Mouse (Mus musculus) heart, embryonic 16.5 days (tissue): ENCODE measurements at regions not wholly inside any gene's neighbourhood (a gene's known extent, or its start where the extent isn't known, plus 50 kb on each side); places are given as distances from the start of the nearest gene placed in this dataset. TPM values are rescaled to one million over a fixed set of nuclear protein-coding genes. Genes with fewer than 3 reads are reported as not detected.

Experiments used
- ATAC-seq: fragments of 200-750 bp; cut with Nextera tagmentation; replicated peaks from 2 replicates; pipeline ENCODE4 v1.8.0; 2017; ENCODE audit warnings: moderate number of reproducible peaks; ENCODE audit not compliant: insufficient read depth, low FRiP score; ENCODE audit errors: extremely low read depth
- H3K27ac ChIP-seq: fragments of 300-500 bp; sonication (generic); 2 replicates; pipeline ENCODE4 v1.5.1; 2014; ENCODE audit warnings: mild to moderate bottlenecking, low read length, control low read depth, moderate library complexity
- H3K27me3 ChIP-seq: fragments of 300-500 bp; sonication (generic); 2 replicates; pipeline ENCODE4 v1.6.1; 2014; ENCODE audit warnings: low read length, mixed read lengths; ENCODE audit not compliant: control insufficient read depth, insufficient read depth
- H3K36me3 ChIP-seq: fragments of 300-500 bp; sonication (generic); 2 replicates; pipeline ENCODE4 v1.6.1; 2014; ENCODE audit not compliant: control insufficient read depth, insufficient read depth
- H3K4me1 ChIP-seq: fragments of 300-500 bp; sonication (generic); 2 replicates; pipeline ENCODE4 v1.6.1; 2014; ENCODE audit warnings: low read length, mixed read lengths; ENCODE audit not compliant: control insufficient read depth, insufficient read depth
- H3K4me2 ChIP-seq: fragments of 300-500 bp; sonication (generic); 2 replicates; pipeline ENCODE4 v1.6.1; 2014; ENCODE audit warnings: low read depth, mild to moderate bottlenecking, control low read depth, low read length
- H3K4me3 ChIP-seq: fragments of 300-500 bp; sonication (generic); 2 replicates; pipeline ENCODE4 v1.5.1; 2014; ENCODE audit warnings: mild to moderate bottlenecking, control low read depth, low read length
- H3K9ac ChIP-seq: fragments of 300-500 bp; sonication (generic); 2 replicates; pipeline ENCODE4 v1.6.1; 2014; ENCODE audit warnings: low read length, control low read depth
- H3K9me3 ChIP-seq: fragments of 300-500 bp; sonication (generic); replicated peaks from 2 replicates; pipeline ENCODE4 v1.6.1; 2016; ENCODE audit warnings: low read length; ENCODE audit not compliant: control insufficient read depth
- WGBS: fragments of 180-500 bp; shearing (Covaris S2); extraction: QIAGEN DNeasy Blood & Tissue Kit; methylation state at CpG from one replicate; pipeline ENCODE4 v1.1.7; 2014; 5-methylcytosine and 5-hydroxymethylcytosine counted together
- microRNA-seq: library from miRNA; unstranded; fragments of <30 nt; microRNA quantifications from one replicate; pipeline ENCODE4, GENCODE M21; 2017

GRCm38 (mm10) chr17:27257345-27257744 is 53.1 kb upstream of the Lemd2 start:
- Histone ChIP-seq H3K4me1 (no peaks in the 10 kb centered on the region), H3K4me3 (no peak overlapping the region), H3K27ac (no peak overlapping the region), H3K27me3 (peaks cover 2% of the 10 kb centered on the region; the same call in 1 of the 2 replicates), H3K4me2 (no peak overlapping the region), H3K9ac (no peak overlapping the region), H3K36me3 (no peaks in the 10 kb centered on the region), H3K9me3 (no peaks in the 10 kb centered on the region)
- WGBS: 31% methylated on average over 7 of the region's 7 CpGs
- no peak; the same call in 1 of the 2 replicates for ATAC-seq

- no peak overlapping the region for H3K4me3 ChIP-seq
- no peaks in the 10 kb centered on the region for H3K4me1 ChIP-seq
- 68% methylated on average over 7 of the region's 7 CpGs for WGBS
- H3K36me3 ChIP-seq: no peaks in the 10 kb centered on the region
- H3K27ac ChIP-seq: no peak overlapping the region
- ATAC-seq: no peak
- no peak overlapping the region for H3K9ac ChIP-seq
- H3K9me3 ChIP-seq: no peaks in the 10 kb centered on the region
- H3K4me2 ChIP-seq: no peak overlapping the region
- peaks cover 2% of the 10 kb centered on the region; the same call in 1 of the 2 replicates for H3K27me3 ChIP-seq
Observed at GRCm38 (mm10) chr17:27255804-27256203, 51.5 kb upstream of the Lemd2 start.

Small RNAs in the stretch of these regions (microRNA-seq; reads per million reads assigned to microRNA genes)
- gene Mir7214 (not detected), gene Mir7216 (not detected), gene Mir7217 (not detected), gene Mir7218 (not detected)
